Mouse (Mus musculus) ovary, postnatal 10 days (tissue): ENCODE measurements at regions not wholly inside any gene's neighbourhood (a gene's known extent, or its start where the extent isn't known, plus 50 kb on each side); places are given as distances from the start of the nearest gene placed in this dataset.

Source experiments
- DNase-seq: peaks from one replicate; pipeline ENCODE4 v3.0.0; 2022; ENCODE audit warnings: low spot score

DNA sequence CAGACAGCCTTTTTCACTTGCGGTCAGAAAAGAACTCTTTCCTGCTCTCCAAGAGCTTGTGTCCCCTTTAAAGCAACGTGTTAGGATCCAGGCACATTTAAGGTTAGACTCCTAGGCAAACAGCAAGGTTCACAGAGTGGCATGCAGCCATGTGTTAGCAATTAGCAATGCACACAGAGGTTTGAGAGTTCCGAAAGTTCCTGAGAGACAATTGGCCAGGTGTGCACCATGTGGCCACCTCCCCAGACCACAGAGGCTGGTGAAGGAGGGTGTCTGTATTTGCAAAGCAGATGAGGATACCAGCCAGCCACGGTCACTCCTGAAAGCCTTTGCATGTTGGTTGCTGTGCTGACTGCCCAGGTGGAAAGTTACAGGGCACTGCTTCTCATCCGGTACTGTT, 240.6 kb downstream of the H2al1j start:
- no peak for DNase-seq

DNA sequence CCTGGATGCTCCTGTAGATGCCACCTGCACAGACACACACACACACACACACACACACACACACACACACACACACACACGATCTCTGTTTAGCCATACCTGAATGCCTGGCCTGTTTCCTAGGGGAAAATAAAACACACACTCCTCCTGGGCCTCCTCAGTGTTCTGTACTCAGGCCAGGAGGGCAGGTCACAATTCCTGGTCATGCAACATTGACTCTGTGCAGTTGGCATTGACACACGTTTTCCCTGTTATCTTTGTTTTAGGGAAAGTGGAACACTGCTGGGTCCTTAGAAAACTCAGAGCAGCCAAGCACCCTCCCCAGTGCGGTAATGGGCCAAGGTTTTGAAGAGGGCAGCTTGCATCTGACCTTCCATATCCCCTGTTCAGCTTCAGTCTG, 246.7 kb downstream of the H2al1j start:
- DNase-seq, result no peak

DNA sequence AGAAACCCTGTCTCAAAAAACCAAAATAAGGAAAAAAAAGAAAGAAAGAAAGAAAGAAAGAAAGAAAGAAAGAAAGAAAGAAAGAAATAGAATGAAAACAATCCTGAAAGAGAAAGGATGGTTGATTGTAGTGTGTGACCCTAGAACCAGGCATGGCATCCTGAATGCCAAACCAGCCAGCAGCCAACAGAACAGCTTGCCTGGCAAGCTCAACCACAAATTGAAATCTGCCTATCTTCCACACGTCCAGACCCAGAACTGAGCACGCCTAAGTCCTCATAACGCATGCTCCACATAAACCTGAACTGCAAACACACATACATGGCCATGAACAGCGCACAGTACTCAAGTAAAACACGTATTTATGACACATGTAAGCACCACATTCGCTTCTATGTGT, 247.9 kb downstream of the H2al1j start:
- DNase-seq, result no peak

DNA sequence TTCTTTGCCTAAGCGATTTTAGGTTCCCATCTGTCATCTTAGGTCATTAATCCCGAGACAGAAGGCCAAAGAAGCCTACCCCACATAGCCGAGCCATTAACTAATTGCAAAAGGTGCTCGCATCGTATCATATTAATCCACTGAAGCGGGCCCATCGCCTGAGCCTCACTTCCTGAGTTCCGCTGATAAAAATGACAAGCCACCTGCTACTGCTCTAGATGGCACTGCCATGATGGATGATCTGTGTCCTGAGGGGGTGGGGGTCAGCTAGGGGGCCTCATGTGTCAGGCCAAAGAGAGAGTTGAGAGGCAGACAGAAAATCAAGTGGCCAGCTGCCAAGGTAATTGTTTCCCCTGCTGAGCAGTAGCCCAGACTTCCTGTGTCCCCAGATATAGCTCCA, 248.7 kb downstream of the H2al1j start:
- no peak for DNase-seq

DNA sequence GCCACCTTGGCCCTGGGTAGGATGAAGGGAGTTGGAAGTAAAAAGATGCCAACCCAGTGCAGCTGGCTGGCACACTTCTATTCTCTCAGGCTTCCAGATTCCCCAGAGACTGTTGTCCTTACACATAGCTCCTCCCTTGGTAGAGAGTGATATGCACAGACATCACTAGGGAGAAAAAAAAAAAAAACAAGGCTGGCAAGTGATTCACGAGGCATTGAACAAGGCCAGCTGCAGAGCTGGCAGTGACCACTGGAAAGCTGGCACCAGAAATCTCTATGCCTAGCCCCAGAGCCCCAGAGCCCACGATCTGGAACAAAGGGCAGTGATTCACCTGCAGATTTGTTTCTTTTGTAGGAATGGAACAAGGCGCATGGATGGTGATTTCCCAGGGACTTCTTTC, 249.7 kb downstream of the H2al1j start:
- DNase-seq, result no peak

DNA sequence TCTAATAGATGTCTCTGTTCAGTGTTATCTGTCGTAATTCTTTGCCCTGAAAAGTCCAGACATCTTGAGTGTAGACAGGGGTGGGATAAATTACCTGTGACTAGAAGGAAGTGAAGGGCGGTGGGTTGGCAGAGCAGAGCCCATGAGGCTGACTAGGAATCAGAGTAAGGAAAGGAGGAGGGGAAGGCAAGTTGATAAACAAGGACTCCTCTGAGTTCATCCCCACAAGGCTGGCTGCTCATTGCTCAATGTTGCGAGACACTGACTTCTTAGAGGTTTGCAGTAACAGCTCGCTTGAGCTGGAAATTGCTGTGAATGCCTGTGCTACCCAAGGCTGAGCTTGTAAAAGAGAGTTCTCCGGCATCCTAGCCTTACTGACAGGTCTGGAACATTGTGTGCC, 257.7 kb downstream of the H2al1j start:
- DNase-seq, result no peak

DNA sequence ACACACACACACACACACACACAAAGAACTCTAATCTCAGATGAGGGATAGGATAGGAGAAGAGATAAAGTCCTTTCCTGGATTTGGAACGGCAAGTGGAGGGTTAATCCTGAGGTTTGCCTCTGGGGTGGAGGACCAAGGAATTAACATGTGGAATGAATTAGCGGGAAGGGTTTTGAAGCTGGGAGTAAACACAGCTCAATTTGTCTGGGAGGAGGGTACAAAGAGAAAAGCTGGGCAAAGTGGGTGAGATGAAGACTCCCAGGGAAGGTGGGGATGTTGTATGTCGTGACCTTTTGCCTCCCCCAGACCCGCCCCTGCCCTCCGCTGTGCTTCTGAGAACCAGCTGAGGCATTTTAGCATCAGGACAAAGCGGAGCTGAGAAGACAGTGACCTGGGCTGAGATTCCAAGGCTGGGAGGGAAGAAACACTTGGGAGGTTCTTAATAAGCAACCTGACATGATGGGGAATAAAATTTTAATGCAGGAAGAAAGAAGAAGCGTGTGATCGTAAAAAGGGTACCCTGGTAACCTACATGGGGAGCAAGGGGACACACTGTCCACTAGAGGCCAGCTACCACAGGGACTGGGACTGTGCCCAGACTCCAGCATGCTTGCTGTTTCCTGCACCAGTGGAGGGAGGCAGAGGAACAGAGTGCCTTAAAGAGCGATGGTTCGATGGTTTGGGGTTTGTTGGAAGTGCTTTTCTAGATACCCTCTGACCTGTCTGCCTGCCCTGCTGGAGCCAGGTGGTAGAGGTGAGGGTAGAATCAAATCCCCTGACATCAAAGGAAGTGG, 264.0 kb downstream of the H2al1j start:
- DNase-seq, result no peak

DNA sequence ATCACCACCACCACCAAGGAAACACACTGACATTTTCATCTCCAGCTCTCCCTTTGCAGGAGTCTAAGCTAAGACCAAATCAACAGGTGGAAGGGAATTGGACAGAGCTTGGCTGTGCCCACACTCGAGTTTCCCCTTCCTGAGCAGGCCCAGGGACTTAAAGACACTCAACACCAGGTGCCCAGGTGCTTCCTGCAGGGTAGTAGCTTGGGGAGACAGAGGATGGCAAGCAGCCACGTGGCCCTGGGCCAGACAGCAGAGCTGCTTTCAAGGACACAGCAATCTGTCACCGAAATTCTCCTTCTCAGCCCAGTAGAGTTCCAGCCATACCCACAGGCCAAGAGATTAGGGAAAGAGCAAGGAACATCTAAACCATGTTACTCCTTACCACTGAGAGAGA, 266.9 kb downstream of the H2al1j start:
- DNase-seq, result no peak

DNA sequence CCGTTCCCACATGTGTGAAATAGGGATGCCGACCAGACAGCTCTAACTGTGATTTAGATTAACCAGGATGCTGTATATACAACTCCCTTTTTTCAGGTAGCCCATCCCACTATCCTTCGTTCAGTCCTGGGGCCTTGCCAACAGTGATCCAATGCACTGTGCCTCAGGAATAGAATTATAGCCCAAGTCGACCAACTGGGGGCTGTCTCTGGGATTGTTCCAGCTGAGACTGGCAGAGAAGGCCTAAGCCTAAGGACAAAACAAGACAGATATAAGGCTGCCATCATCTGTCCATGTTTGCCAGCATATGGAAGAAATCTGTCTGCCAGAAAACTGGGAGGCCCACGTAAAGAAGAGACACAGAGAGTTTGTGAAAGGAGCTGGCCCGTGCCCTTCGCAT, 269.9 kb downstream of the H2al1j start:
- DNase-seq, result no peak

DNA sequence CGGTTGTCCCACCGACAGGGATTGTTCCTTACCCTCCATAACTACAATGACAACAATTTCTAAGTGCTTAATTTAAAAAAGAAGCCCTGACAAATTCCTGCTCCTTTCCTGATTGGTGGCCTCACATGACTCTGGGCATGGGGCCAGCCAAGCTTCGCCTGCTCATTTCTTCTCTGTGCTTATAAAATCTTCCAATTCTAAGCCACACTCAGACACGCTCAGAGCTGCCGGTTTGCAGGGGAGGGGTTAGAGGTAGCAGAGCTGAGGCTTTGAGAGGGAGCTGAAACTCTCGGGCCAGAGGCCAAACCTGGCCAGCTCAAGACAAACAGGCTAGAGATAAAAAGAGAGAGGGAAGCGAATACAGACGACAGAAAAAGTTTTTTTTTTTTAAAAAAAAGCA, 286.6 kb downstream of the H2al1j start:
- no peak for DNase-seq

DNA sequence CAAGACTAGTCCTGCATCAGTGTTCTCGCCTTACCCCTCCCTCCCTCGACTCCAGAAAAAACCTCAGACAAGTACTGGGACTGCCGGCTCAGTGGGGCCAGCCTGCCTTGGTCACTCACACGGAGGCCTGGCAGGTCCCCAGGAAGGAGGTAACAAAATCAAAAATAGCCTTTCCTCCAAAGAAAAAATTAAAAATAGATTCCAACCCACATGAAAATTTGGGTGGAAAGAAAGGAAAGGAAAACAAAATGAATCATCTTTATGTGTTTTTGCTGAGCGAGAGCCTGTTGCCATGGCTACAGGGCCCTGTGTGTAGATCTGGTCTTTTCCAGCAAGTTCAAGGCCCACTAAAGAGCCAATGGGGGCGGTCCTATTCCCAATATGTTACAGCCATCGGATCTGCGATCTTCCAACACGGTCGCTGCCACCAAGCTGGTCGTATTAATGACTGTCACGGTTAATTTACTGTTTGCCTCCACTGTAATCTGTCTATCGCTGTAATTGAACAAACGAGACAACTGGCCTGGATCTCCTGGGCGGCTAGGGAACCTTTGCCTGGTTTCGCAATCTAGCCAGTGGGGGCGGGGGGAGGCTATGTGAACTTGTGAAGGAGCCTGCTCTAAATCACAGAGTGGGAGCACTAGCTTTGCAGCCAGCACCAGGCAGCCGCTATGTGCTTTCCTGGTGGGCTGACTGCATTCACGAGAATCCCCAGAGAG, 293.6 kb downstream of the H2al1j start:
- peak; percentile 29 for DNase-seq

DNA sequence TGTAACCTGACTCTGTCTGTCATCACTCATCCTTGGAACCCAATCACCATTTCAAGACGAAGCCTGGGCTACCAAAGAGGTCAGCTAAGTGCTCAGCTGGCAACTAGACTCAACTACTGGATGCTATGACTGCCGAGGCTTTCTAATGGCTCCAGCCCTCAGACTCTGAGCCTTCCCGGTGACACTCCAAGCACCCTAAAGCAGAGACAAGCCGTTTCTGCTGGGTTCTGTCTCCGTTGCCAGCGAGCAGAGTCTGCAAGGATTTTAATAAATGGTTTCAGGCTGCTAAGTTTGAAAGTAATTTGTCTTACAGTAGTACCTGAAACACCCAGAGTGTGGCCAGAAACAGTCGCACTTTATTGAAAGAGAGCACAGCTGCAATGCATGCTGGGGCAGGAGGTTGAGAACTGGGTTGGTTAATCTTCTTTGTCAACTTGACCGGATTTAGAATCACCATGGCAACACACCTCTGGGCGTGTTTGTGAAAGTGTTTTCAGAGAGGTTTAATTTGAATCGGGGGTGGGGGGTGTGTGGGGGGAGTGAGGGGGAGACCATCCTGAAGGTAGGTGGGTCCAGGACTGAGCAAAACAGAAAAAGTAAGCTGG, 298.8 kb downstream of the H2al1j start:
- DNase-seq, result no peak

DNA sequence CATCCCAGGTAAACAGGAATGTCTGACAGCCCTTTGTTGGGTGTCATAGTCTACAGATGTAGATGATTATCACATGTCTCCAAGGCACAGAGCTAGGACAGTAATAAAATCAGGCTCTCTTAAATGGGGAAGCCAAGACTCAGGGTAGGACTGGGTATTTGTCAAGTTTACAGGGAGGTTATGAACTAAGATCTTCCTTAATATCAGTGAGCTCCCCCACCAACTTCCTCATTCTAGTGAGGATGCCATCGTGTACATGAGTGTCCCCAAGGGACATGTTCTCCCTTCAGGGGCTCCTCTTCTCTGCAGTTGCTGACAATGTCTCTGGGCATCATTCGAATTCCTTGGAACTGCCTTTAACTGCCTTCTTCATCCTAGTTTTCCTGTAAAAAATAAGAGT, 301.7 kb downstream of the H2al1j start:
- DNase-seq, result no peak

DNA sequence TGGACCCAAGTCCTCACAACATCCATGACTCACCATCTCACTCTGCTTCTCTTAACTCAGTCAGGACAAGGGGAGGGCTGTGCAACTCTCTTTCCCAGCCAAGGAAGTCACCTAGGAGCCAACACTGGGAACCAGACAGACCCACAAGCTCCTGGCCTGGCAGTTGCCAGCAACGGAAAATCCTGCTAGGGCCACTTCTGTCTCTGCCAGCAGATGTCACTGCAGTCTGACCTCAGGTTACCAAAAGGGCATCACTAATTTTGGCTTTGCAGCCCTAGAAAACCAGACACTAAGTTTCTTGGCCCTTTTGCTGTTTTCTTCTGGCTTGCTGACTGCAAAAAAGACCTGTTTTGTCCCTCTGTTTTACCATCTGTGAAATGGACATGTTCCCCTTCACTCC, 302.3 kb downstream of the H2al1j start:
- no peak for DNase-seq

DNA sequence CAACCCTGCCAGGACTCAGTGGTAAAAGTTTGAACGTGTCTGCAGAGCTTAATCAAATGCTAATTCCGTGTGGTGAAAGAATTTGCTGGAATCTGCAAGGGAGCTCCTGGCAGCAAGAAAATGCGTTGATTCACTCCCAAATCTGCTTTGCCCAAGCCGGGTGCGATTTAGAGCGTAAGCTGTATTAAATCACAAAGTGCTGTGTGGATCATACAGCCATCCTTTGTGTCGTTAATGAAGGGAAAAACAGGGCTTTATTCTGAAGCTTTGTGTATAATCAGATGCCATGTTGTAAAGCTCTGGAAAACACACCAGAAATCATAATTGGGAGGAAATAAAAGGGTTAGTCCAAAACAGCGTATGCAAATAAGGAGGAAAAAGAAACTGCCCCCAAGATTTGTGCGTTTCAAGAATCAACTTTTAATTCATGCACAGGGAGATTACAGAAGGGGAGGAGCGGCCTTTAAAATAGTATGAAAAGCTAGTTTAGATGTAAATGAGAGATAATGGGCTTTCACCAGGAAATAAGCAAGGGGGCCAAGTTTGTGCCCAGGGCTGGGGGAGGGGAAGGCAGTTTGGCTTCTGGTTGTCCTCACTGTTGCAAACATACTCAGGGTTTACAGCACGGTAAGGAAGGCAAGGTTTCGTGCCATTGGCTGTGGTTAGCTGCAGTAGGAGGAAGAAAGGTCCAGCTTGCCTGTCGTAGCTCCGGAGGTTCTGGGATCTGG, 303.7 kb downstream of the H2al1j start:
- DNase-seq, result no peak

DNA sequence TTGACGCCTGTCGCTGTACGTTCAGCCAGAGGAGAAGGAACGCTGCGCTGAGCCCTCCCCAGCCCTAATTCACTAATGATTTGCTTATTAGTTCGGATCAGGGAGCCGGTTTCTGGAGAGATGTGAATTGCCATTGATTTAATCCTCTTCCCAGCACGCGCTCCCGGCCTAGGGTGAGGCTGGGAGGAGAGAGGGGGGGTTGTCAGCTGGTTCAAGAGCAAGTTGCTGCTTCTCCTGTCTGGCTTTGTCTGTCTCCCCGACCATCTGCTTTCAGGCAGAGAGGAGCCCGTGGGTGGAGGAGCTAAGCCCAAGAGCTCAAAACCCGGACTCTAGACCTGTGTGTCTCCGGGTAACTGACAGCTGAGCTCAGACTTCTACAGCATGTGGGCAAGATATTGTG, 304.4 kb downstream of the H2al1j start:
- DNase-seq, result no peak

DNA sequence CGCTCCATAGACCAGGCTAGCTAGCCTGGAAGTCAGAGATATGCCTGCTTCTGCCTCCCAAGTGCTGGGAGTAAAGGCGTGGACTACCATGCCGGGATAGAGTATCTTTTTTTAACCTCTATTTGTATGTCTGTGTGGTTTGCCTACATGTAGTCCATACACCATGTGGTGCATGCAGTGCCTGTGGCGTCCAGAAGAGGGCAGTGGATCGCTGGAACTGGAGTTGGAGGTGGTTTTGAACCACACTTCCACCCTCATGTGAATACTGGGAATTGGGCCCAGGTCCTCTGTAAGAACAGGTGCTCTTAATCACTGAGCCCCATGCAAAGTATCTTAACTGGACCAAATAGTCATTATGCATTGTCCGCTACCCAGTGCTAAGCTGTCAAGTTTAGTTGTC, 306.2 kb downstream of the H2al1j start:
- DNase-seq, result no peak

DNA sequence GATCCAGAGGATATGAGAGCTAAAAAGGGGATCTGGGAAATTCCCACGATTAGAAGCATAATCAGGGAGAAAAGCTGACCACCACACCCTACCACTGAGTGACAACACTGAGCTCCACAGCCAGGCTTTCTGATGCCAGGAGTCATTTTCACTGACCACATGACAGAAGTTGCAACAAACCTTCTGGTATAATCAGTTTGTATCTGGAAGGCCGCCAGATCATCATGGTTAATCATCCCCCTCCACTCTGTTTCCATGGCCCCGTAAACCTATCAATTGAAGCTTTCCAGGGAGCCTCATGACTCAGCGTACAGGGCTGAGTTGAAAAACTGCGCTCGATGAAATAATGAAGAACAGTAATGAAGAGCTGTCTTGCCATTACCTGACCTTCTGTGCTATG, 316.9 kb downstream of the H2al1j start:
- DNase-seq, result no peak

DNA sequence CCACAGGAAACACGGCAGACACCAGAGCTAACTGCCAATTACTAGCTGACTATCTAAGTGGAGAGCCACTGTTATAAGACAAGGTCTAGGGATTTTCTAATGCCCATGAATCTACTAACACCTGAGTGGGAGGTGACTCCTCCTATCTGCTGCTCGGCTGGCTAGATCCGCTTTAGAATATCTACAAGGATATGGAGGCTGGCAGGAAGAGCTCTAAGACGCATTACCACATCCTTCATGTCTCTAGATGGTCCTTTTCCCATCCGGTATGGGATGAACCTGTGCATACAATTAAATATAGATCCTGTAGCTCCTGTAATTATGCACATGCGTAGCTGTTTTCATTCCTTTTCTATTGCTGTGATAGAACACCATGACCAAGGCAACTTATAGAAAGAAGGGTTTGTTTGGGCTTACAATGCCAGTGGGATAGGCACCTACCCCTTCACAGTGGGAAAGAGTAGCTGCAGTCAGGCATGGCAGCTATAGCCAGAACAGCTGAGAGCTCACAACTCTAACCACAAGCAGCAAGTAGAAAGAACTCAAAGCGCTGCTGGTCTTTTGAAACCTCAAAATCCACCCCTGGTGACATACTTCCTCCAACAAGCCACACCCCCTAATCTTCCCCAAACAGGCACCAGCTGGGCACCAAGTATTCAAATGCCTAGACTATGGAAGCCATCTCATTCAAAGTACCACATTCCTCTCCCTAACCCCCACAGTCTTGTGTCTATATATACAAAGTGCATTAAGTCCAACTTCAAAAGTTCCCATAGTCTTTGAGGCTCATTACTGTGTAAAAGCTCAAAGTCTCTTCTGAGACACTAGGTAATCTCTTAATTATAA, 319.3 kb downstream of the H2al1j start:
- no peak for DNase-seq

DNA sequence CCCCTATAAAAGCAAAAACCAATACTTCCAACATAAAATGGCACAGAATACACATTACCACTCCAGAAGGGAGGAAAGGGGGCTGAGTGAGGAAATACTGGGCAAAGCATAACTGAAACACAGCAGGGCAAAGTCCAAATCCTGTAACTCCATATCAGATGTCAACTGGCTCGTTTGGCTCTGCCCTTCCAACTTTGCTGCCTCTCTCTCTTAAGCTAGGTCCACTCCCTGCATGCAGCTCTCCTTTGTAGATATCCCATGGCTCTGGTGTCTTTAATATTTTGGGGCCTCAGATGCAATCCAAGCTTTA, 319.9 kb downstream of the H2al1j start:
- no peak for DNase-seq

DNA sequence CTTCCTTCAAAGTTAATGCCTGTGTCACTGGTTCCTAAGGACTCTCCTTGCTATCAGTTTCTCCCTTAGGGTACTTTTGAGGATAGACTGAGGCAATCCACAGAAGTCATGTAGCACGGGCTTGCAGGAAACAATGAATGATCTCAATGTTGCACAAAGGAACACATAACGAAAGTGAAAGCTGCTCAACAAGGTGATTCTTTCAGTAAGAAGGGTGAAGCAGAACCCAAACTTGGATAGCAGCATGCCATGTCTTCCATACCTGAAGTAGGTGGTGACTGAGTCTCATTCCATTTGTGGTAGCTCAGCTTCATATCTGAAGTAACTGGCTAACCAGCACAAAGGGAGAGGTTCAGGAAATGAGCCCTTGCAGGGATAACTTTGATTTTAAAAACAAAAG, 325.7 kb downstream of the H2al1j start:
- DNase-seq, result no peak

DNA sequence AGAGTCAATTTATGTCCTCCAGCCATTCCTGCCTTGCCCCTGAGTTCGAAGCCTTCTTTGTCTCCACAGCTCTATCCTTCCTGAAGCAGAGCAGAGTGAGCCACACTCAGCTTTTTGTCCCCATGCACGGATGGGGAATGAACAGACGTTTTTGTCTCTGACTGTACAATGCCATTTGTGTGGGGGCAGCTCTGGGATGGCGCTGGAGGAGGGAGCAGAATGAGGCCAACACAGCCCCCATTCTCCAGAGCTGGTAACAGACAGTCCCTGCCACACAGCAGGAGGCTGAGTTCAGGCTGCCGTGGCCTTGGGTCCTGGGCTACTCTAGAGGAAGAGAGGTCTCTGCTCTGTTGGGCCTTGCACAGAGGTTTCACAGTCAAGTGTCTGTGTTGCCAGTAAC, 327.4 kb downstream of the H2al1j start:
- DNase-seq, result no peak
